Mouse (Mus musculus) heart, postnatal 0 days (tissue): ENCODE data around the gene Prx. TPM values are rescaled to one million over a fixed set of nuclear protein-coding genes. Genes with fewer than 3 reads are reported as not detected.
A peak's percentile ranks its signal among the peaks of the same experiment; 100 is the strongest.
"Not testable (repeated sequence)": the region's sequence is repeated elsewhere in the genome, so short reads cannot be mapped to it uniquely, and the experiment has no call there.

Experiments
- ATAC-seq: fragments of 200-750 bp; cut with Nextera tagmentation; 2 replicates; pipeline ENCODE4 v1.8.0; 2017; ENCODE audit warnings: low read depth, moderate number of reproducible peaks, moderate library complexity; ENCODE audit not compliant: insufficient read depth
- DNase-seq: peaks from one replicate; pipeline ENCODE4 v3.0.0-alpha.2; 2016; ENCODE audit warnings: low spot score
- H3K27ac ChIP-seq: fragments of 300-500 bp; sonication (generic); 2 replicates; pipeline ENCODE4 v1.5.1; 2014; ENCODE audit warnings: low read depth, mild to moderate bottlenecking
- H3K27me3 ChIP-seq: fragments of 300-500 bp; sonication (generic); 2 replicates; pipeline ENCODE4 v1.6.1; 2014; ENCODE audit warnings: low read length, mixed read lengths; ENCODE audit not compliant: control insufficient read depth, insufficient read depth
- H3K36me3 ChIP-seq: fragments of 300-500 bp; sonication (generic); replicated peaks from 2 replicates; pipeline ENCODE4 v1.6.1; 2014; ENCODE audit warnings: low read length, mixed read lengths; ENCODE audit not compliant: control insufficient read depth, insufficient read depth
- H3K4me1 ChIP-seq: fragments of 300-500 bp; sonication (generic); 2 replicates; pipeline ENCODE4 v1.6.1; 2014; ENCODE audit warnings: antibody characterized with exemption; ENCODE audit not compliant: control insufficient read depth, insufficient read depth
- H3K4me2 ChIP-seq: fragments of 300-500 bp; sonication (generic); 2 replicates; pipeline ENCODE4 v1.6.1; 2014; ENCODE audit warnings: low read depth, mild to moderate bottlenecking, low read length, moderate library complexity
- H3K4me3 ChIP-seq: fragments of 300-500 bp; sonication (generic); 2 replicates; pipeline ENCODE4 v1.5.1; 2014; ENCODE audit warnings: low read depth, low read length
- H3K9ac ChIP-seq: fragments of 300-500 bp; sonication (generic); replicated peaks from 2 replicates; pipeline ENCODE4 v1.6.1; 2014; ENCODE audit warnings: low read depth, low read length, mixed read lengths
- H3K9me3 ChIP-seq: fragments of 300-500 bp; sonication (generic); replicated peaks from 2 replicates; pipeline ENCODE4 v1.6.1; 2016; ENCODE audit warnings: low read length; ENCODE audit not compliant: control insufficient read depth
- CTCF ChIP-seq: IDR thresholded peaks from 2 replicates; pipeline ENCODE4 v1.5.1; 2016; ENCODE audit warnings: antibody characterized with exemption, control low read depth, low read depth
- EP300 ChIP-seq: IDR thresholded peaks from 2 replicates; pipeline ENCODE4 v1.6.1; 2016; ENCODE audit warnings: antibody characterized with exemption, low read depth
- WGBS: fragments of 180-500 bp; shearing (Covaris S2); extraction: QIAGEN DNeasy Blood & Tissue Kit; methylation state at CpG from one replicate; pipeline ENCODE4 v1.1.7; 2014; 5-methylcytosine and 5-hydroxymethylcytosine counted together
- polyA plus RNA-seq: library from polyadenylated mRNA; unstranded; fragments of >200 nt; fragmentation: Nextera tagmentation; extraction: Ambion mirVana; gene quantifications from 2 replicates; pipeline ENCODE4 v1.2.1, GENCODE M21; 2015
- total RNA-seq: library from RNA; depleted of rRNA; stranded (reverse); fragments of >200 nt; gene quantifications from 2 replicates; pipeline ENCODE4 v1.2.3, GENCODE M21; 2014; ENCODE audit warnings: low replicate concordance

The Prx gene
- total and polyA plus RNA-seq, 2 experiments from 2014 or later, result 1.1 to 1.9 TPM

DNA sequence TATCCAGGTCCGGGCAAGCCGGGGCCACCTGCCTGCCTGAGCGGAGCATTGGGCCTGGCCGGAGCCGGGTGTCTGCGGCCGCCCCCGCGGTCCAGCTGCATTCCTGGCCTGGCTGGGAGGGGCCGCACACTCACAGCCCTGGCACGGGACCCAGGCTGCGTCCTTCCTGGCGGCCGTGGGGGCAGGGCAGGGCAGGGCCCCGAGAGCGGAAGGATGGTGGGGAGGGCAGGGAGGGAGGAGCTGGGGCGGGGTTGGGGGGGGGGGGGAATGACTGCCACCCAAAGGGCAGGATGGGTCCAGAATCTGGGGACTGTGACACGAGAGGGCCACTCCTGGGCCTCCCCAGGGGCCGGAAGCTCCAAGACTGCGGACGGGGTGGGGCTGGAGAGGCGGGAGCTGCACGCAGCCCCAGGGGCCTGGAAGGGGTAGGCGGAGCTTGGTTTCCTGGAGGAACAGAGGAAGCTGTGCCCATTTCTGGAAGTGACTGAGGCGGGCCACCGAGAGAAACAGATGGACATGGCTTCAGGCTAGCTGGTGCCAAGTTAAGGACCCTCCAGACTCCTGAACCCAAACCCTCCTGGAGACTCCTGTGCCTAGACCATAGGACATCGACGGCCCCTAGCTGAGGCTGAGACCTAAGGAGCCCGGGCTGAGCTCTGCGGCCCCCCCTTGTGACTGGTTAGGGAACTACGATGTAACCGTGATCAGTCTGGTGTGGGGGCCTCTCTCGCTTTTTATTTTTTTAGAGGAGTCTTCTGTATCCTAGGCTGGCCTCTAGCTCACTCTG, 8.4 kb upstream of the Prx start:
- Histone ChIP-seq H3K36me3 (peaks cover 11% of the 10 kb centered on the region; the same call in 1 of the 2 replicates), H3K4me1 (peaks cover 16% of the 10 kb centered on the region), H3K4me2 (peak overlapping the region; percentile 56), H3K27me3 (no peaks in the 10 kb centered on the region), H3K9ac (peak overlapping the region; percentile 23), H3K9me3 (no peaks in the 10 kb centered on the region), H3K27ac (peak overlapping the region; percentile 95), H3K4me3 (peak overlapping the region; percentile 35)
- TF ChIP-seq CTCF, result peak; percentile 55
- peak; percentile 88 for TF ChIP-seq EP300
- peak; percentile 96 for DNase-seq
- WGBS, result under 1% methylated on average over 25 of the region's 33 CpGs
- peak; percentile 77 for ATAC-seq

DNA sequence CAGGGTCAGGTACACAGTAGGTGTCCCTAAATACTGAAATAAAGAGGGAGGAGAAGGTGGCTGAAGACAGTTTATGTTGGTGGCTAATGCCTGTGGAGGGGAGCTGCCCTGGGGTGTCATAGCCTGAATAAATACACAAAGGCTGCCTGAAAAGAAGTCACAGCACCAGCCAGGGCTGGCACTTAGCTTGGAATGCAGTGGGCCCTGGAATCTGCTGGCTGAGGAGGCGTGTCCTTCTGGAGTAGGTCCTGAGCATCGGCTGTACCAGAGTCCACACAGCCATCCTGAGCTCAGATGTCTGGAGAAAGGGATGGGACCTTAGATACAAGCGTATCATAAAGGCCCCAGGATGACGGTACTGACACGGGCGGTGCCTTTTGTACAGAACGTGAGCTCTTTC, 7.3 kb upstream of the Prx start:
- no peak overlapping the region for H3K9ac ChIP-seq
- DNase-seq, result peak; percentile 60
- no peaks in the 10 kb centered on the region for H3K27me3 ChIP-seq
- no peak overlapping the region for H3K4me2 ChIP-seq
- H3K4me1 ChIP-seq, result peaks cover 15% of the 10 kb centered on the region
- TF ChIP-seq EP300, result no peak
- no peak for TF ChIP-seq CTCF
- no peak overlapping the region for H3K4me3 ChIP-seq
- no peaks in the 10 kb centered on the region for H3K9me3 ChIP-seq
- 37% methylated on average over 7 of the region's 7 CpGs for WGBS
- ATAC-seq, result no peak
- H3K27ac ChIP-seq, result peak overlapping the region; percentile 95
- peaks cover 11% of the 10 kb centered on the region; the same call in 1 of the 2 replicates for H3K36me3 ChIP-seq

DNA sequence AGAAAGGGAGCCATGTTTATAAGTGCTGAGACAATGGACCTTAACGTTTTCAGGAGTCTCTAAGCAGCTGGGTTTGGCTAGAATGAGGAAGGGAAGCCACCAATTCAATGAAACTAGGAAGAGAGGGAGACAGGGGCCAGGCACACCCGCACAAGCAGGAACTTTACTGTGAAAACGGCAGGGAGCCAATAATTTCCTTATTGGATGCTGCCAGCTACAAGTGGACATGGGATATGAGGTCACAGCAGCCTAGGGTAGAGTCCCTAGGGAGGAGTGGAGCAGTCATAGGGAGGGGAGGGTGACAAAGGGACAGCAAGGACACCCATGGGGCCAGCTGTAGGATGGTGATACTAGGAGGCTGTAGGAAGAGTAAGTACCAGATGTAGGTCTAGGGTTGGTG, 6.1 kb upstream of the Prx start:
- no peak for DNase-seq
- H3K27me3 ChIP-seq, result no peaks in the 10 kb centered on the region
- no peak for ATAC-seq
- H3K27ac ChIP-seq, result 0 out of 2 replicates have a peak overlapping the region, but pooled peaks have one; percentile 95
- no peaks in the 10 kb centered on the region for H3K9me3 ChIP-seq
- peaks cover 11% of the 10 kb centered on the region; the same call in 1 of the 2 replicates for H3K36me3 ChIP-seq
- H3K9ac ChIP-seq, result no peak overlapping the region
- H3K4me3 ChIP-seq, result no peak overlapping the region
- TF ChIP-seq CTCF (no peak), EP300 (no peak)
- no peak overlapping the region for H3K4me2 ChIP-seq
- WGBS, result 51% methylated on average over 3 of the region's 3 CpGs
- H3K4me1 ChIP-seq, result peaks cover 15% of the 10 kb centered on the region

DNA sequence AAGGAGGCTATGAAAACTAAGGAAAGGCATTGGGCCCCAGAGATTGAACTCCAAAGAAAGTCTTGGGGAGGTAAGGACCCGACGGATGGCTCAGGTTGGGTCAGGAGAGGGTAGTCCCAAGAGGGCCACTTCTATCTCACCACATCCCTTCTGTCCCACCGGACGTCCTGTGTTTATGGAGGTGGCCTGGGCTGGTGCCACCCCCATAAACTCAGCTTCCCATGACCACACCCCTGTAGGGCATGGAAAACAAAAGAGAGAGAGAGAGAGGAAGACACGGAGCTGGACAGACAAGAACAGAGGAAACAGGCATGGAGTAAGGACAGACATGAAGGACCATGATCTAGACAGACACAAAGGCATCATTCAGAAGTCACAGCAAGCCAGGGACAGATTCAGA, 5.7 kb upstream of the Prx start:
- peaks cover 11% of the 10 kb centered on the region; the same call in 1 of the 2 replicates for H3K36me3 ChIP-seq
- H3K27me3 ChIP-seq, result no peaks in the 10 kb centered on the region
- peaks cover 11% of the 10 kb centered on the region for H3K4me1 ChIP-seq
- TF ChIP-seq CTCF, result no peak
- no peak for TF ChIP-seq EP300
- DNase-seq, result no peak
- 75% methylated on average over 5 of the region's 5 CpGs for WGBS
- H3K27ac ChIP-seq, result 0 out of 2 replicates have a peak overlapping the region, but pooled peaks have one; percentile 95
- no peak overlapping the region for H3K9ac ChIP-seq
- H3K4me2 ChIP-seq, result no peak overlapping the region
- H3K9me3 ChIP-seq, result no peaks in the 10 kb centered on the region
- no peak overlapping the region for H3K4me3 ChIP-seq
- ATAC-seq, result no peak

DNA sequence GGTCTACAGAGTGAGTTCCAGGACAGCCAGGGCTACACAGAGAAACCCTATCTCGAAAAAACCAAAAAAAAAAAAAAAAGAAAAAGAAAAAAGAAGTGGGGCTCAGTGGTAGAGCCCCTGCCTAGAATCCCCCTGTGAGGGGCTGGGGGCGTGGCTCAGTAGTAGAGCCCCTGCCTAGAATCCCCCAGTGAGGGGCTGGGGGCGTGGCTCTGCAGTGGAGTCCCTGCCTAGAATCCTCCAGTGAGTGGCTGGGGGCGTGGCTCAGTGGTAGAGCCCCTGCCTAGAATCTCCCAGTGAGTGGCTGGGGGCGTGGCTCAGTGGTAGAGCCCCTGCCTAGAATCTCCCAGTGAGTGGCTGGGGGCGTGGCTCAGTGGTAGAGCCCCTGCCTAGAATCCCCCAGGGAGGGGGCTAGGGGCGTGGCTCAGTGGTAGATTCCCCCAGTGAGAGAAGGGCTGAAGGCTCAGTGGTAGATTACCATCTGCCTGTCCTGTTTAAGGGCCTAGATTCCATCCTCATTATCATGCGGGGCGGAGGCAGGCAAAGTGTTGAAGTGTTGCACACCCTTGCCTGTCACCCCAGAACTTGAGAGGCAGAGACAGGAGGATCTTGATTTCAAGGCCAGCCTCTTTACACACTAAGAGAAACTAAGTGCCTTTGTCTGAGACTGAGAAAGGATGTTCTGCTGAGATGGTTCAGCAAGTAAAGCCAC, 4.3 kb upstream of the Prx start:
- not testable (repeated sequence) for DNase-seq, H3K9ac ChIP-seq, ATAC-seq

More for the DNA sequence above, 4.3 kb upstream of the Prx start:
- WGBS, result 88% methylated on average over 8 of the region's 9 CpGs
- not testable (repeated sequence) for H3K4me2 ChIP-seq, H3K9me3 ChIP-seq, H3K27me3 ChIP-seq, H3K36me3 ChIP-seq, H3K27ac ChIP-seq, H3K4me1 ChIP-seq, H3K4me3 ChIP-seq
